Mouse (Mus musculus) hematopoietic stem cell, adult 5-6 weeks (primary cell): Measurements from ENCODE around the gene Sik3. TPM values are rescaled to one million over a fixed set of nuclear protein-coding genes. Genes with fewer than 3 reads are reported as not detected.
A peak's percentile ranks its signal among the peaks of the same experiment; 100 is the strongest.

Source experiments
- ATAC-seq, 2 experiments: fragments of 125-278 bp in 1 of 2; replicated peaks in 1 of 2; 2 replicates each; pipeline ENCODE4 v1.8.0; 2016 to 2017; ENCODE audit warnings: inconsistent platforms in 2 of 2, mild to moderate bottlenecking in 2 of 2, moderate number of reproducible peaks in 2 of 2, low read depth in 1 of 2, moderate TSS enrichment in 1 of 2; ENCODE audit not compliant: low FRiP score in 2 of 2, poor library complexity in 2 of 2, severe bottlenecking in 2 of 2, insufficient read depth in 1 of 2, low TSS enrichment in 1 of 2
- total RNA-seq: library from RNA; stranded (forward); fragments of 172-1452, 232-1000 nt; gene quantifications from 2 replicates; pipeline ENCODE4 v1.2.3, GENCODE M21; 2017

Sik3 gene
- total RNA-seq, 1 experiment from 2014 or later = 24.3 TPM

GRCm38 (mm10) chr9:46013009-46013586 is 478 bp downstream of the Sik3 start:
- ATAC-seq = no peak

GRCm38 (mm10) chr9:46013616-46014015 is 996 bp downstream of the Sik3 start:
- no peak for ATAC-seq

GRCm38 (mm10) chr9:46014251-46014681 is 1.6 kb downstream of the Sik3 start:
- ATAC-seq = peak; percentile 50 to 51

GRCm38 (mm10) chr9:46015081-46015551 is 2.5 kb downstream of the Sik3 start:
- ATAC-seq = no peak; a peak in 1 of 4 replicates

GRCm38 (mm10) chr9:46015831-46016230 is 3.2 kb downstream of the Sik3 start:
- no peak for ATAC-seq

- no peak for ATAC-seq
Measured at GRCm38 (mm10) chr9:46016417-46016816, 3.8 kb downstream of the Sik3 start.

GRCm38 (mm10) chr9:46018316-46018715 is 5.7 kb downstream of the Sik3 start:
- ATAC-seq = no peak

- no peak for ATAC-seq
Measured at GRCm38 (mm10) chr9:46019975-46020374, 7.4 kb downstream of the Sik3 start.

GRCm38 (mm10) chr9:46023591-46023990 is 11.0 kb downstream of the Sik3 start:
- ATAC-seq = no peak

GRCm38 (mm10) chr9:46026058-46026849 is 13.6 kb downstream of the Sik3 start:
- peak; percentile 46 to 51; a peak in 2 of 4 replicates for ATAC-seq

GRCm38 (mm10) chr9:46027994-46028393 is 15.4 kb downstream of the Sik3 start:
- ATAC-seq = peak in 1 of 2 experiments; percentile 62; a peak in 3 of 4 replicates

- no peak for ATAC-seq
Measured at GRCm38 (mm10) chr9:46029534-46029933, 16.9 kb downstream of the Sik3 start.

- no peak for ATAC-seq
Measured at GRCm38 (mm10) chr9:46030184-46030583, 17.6 kb downstream of the Sik3 start.

GRCm38 (mm10) chr9:46030968-46031367 is 18.3 kb downstream of the Sik3 start:
- ATAC-seq = no peak

- ATAC-seq = no peak
Measured at GRCm38 (mm10) chr9:46032190-46032589, 19.6 kb downstream of the Sik3 start.

GRCm38 (mm10) chr9:46033058-46033457 is 20.4 kb downstream of the Sik3 start:
- ATAC-seq = no peak

GRCm38 (mm10) chr9:46033862-46034261 is 21.2 kb downstream of the Sik3 start:
- peak; percentile 53 to 58; a peak in 3 of 4 replicates for ATAC-seq

- ATAC-seq = no peak
Measured at GRCm38 (mm10) chr9:46035290-46035871, 22.8 kb downstream of the Sik3 start.
